Mouse (Mus musculus) gastrocnemius, postnatal 36 days (tissue): ENCODE data around the gene Chrna10. TPM values are rescaled to one million over a fixed set of nuclear protein-coding genes. Genes with fewer than 3 reads are reported as not detected.

Source experiments
- DNase-seq, 2 experiments: peaks; one replicate each; pipeline ENCODE4 v3.0.0; 2022
- intact Hi-C: fragments of 180-260 bp; cut with DNase I; formaldehyde crosslinking; loops from one replicate; pipeline ENCODE4 v1.15.1; 2025
- total RNA-seq, 2 experiments: library from RNA; stranded (reverse); gene quantifications; 2 replicates each; pipeline ENCODE4 v1.2.3; 2021

Chrna10 gene
- total RNA-seq, 2 experiments from 2014 or later = not detected

DNA sequence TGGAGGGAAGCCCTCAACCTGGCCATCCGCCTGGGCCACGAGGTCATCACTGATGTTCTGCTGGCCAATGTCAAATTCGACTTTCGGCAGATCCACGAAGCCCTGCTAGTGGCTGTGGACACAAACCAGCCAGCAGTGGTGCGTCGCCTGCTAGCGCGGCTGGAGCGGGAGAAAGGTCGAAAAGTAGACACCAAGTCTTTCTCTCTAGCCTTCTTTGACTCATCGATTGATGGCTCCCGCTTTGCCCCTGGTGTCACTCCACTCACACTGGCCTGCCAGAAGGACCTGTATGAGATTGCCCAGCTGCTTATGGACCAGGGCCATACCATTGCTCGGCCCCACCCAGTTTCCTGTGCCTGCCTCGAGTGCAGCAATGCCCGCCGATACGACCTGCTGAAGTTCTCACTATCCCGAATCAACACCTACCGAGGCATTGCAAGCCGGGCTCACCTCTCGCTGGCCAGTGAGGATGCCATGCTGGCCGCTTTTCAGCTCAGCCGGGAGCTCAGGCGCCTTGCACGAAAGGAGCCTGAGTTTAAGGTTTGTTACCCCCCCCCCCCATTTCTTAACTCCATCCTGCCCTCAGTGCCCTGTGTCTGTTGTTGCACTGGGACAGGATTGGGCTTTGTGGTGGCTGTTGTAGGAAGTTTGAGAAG is 32.5 kb downstream of the Chrna10 start:
- intact Hi-C loops = no loop called here
- DNase-seq = no peak

DNA sequence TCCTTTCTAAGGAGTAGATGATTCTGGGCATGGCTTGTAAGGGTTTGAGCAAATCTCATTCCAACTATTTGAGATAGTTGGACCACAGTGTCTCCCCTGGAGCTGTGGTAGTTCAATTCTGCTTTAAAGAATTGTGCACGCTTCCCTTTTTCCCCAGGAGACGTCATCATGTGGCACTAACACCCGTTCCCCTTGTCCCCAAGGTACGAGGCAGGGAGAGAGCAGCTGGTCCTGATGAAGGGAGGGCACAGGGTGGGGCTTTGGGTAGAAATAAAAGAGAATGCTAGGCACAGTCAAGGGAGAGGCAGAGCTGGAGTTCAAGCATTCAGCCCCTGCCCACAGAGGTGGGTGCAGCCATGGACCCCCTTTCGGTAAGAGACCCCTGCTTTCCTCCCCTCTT is 33.8 kb downstream of the Chrna10 start, which contains the start of gene Trpc2:
Trpc2 (plus strand) TSS at position 301 of the 400 bp plus-strand sequence.
- intact Hi-C loops = no loop called here

DNA sequence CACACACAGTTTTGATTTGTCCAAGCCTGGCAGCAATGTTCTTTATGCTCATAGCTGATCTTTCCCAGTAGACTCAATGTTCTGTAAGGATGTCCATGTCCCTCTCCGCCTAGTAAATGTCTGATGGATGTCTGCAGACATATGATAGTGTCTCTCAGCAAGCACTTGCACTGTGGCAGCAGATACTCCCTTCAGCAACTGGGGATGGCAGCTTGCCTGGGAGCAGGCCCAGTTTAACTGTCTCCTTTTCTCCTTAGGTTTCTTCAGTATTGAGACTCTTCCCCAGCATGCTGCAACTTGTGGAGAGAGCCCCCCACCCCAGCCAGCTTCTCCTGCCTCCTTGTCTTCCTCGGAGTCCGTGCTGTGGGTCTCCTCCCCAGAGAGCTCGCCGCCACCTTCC is 34.8 kb downstream of the Chrna10 start:
- no peak for DNase-seq
- intact Hi-C loops = no loop called here

More for the DNA sequence above, 33.8 kb downstream of the Chrna10 start, which contains the start of gene Trpc2:
- no peak for DNase-seq

DNA sequence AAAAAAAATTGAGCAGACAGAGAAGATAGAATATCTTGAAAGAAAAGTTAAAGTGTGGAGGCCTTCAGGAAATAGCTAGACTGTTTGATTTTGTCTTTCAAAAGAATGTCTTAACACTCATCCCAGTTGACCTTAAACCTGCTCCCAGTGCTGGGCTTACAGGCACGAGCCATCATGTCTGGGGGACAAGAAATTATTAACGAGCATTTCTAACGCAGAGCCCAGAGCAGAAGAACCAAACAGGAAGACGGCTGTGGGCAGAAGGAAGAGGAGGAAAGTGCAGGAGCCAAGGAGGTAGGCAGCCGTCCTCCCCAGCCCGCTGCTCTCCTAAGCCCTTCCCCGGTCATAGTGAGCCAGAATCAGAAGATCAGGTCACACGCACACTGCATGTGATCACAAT is 36.3 kb downstream of the Chrna10 start:
- intact Hi-C loops = no loop called here
- no peak for DNase-seq

DNA sequence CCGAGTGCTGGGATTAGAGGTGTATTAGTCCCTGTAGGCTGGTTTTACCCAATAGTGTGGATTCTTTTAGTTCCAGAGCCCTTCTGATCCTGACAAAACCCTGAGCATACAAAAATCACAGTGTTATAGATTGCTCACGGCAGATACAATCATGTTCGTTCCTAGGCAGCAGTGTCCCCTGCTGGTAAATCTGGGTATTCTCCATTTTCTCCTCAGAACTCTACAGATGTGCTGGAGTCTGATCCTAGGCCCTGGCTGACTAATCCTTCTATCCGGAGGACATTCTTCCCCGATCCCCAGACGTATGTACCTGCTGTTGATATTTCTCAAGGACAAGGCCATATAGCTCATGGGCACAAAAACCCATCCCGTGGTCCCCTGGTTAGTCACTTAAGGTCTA is 38.1 kb downstream of the Chrna10 start:
- intact Hi-C loops = loop anchor here (5.0 kb wide), 2 partner anchors 76 to 161 kb away; no protein-coding TSS in a partner anchor
- DNase-seq = no peak

DNA sequence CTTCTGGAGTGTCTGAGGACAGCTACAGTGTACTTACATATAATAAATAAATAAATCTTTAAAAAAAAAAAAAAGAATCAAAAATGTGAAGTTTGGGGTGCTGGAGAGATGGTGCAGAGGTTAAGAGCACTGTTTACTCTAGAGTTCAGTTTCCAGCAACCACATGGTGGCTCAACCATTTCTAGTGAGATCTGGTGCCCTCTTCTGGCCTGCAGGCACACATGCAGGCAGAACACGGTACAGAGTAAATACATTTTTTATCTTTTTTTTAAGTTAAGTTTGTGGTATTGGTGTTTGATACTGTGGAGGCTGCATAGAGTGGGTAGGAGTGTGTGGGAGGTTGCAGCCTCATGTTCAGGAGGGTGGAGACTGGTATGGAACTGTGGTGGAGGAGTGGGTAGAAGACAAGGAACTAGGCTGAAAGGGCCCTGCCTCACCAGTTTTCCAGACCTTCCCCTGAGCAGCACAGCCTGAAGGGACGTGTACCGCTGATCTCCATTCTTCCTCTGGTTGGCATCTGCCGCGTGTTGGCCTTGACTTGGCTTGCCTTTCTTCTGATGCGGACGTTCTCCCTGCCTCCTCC is 39.8 kb downstream of the Chrna10 start:
- DNase-seq = no peak
- intact Hi-C loops = loop anchor here (5.0 kb wide), 2 partner anchors 75 to 160 kb away; no protein-coding TSS in a partner anchor

DNA sequence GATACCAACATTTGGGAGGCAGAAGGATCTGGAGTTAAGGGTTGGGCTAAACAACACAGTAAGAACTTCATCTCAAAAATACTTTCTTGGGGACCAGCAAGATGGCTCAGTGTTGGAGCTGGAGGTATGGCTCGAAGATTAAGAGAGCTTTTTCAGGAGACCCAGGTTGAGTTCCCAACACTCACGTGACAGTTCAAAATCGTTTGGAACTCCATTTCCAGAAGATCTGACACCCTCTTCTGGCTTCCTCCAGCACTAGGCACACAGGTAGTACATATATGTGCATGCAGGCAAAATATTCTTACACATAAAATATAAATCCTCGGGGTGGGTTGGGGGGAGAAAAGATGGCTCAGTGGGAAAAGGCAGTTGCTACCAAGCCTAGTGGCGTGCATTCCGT is 50.3 kb downstream of the Chrna10 start:
- intact Hi-C loops = no loop called here
- DNase-seq = no peak

DNA sequence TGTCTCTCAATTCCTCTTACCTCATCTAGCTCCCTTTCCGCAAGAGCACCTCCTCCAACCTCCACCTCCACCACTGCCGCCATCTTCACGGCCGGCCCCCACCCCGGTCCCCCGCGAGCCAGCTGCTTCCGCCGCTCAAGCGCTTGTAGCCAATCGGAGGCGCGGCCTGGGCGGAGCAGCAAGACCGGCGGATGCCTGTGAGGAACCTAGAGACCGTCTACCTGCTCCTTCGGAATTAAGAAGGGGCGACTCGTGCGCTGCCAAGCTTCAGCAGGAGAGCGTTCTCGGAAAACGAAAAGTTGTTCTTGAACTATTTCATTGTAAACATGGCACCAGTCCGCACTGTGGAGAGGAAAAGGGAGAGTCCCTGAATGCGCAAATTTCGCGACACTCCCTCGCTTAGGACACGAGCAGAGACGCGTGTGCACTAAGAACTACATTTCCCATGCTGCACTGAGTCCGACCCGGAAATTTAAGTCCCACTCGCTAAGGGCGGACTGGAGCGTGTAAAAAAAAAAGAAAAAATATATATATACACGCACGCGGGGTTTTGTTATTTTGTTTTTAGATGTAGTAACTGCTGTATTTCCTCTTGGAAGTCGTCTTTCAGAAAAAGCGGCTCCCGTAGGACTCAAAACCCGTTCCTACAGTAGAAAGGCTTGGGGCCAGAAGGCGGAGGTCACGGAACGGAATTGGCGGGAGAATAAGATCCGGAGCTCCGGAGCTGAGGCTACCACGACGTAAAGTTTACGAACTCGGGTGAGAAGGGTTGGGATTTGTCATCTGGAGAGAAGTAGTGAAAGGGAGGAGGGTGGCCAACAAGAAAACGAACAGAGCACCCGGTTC is 51.4 kb downstream of the Chrna10 start, which contains the start of the genes Rnf121, Xndc1 and Xntrpc:
Rnf121 (minus strand) TSS at position 424 of the 846 bp plus-strand sequence.
Xndc1 (plus strand) TSS at position 466 of the 846 bp plus-strand sequence.
Xntrpc (plus strand) TSS at position 668 of the 846 bp plus-strand sequence.
- intact Hi-C loops = no loop called here

DNA sequence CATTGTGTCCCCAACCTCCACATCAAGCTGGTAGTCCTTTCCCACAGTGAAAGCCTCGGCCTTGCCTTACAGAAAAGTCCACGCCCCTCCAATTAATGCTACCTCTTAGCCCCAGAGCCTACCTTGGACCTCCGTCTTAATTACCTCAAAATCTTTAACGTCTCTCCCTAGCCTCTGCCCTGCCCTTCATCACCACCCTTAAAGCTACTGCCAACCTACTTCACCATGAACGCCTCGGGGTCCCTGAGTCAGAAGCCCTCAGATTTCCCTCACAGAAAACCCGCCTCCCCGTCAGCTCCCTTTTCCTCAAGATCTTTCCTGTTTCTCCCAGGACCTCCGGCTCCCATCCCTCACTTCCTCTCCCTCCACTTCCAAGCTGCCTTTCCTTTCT is 52.0 kb downstream of the Chrna10 start:
- intact Hi-C loops = no loop called here

More for the DNA sequence above, 51.4 kb downstream of the Chrna10 start, which contains the start of the genes Rnf121, Xndc1 and Xntrpc:
- peak; percentile 91 for DNase-seq

DNA sequence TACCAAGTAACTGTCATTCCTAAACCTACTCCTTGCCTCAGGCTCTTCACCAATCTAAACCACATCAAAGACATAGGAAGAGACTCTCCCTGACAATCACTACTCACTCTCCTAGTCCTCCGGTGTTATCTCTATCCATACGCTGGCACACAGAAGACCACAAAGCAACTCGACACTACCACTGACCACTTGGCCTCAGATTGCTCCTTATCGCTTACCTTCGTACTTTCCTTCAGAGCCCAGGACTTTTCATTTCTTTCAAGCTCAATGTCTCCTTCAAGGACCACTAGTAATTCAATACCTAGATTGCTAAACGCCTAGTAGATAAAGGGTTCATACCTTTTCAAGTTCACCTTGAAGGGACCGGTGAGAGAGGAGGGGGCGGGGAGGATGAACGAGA is 52.7 kb downstream of the Chrna10 start:
- intact Hi-C loops = no loop called here
- DNase-seq = no peak

More for the DNA sequence above, 52.0 kb downstream of the Chrna10 start:
- DNase-seq = no peak

DNA sequence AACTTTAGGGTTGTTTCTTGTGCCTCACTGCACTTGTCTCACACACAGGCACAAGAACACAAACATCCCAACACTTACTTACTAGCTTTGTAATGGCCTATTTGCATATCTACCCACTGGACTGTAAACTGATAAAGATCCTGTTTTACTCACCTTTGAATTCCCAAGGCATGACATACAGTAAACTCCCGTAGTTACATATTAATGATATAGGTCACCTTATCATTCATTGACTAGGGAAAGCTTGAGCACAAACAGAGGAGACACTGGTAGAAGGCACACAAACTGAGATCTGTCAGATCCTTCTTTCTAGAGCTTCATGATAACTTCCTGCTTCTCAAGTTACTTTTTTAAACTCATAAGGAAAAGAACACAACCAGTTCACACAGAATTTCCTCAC is 54.4 kb downstream of the Chrna10 start:
- no peak for DNase-seq
- intact Hi-C loops = no loop called here

DNA sequence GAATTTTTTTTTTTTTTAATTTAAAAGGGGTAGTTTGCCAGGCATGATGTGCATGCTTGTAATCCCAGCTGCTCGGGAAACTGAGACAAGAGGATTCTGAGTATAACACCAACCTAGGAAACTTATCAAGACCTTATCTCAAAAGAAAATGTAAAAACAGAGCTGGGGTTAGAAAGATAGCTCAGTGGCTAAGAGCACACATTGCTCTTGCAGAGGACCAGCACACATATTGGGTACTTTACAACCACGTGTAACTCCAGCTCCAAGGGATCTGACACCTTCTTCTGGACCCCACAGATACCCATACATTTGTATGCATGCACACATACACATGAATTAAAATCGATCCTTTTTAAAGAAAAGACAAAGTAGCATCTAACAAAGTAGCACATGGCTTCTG is 55.3 kb downstream of the Chrna10 start:
- intact Hi-C loops = no loop called here
- no peak for DNase-seq

Other genes starting within 250 kb of the Chrna10 start
- gene Folr1, start 246.0 kb downstream of the Chrna10 start, total RNA-seq = 1 to 10 TPM in 1 of 2 experiments, under 1 TPM in 1; 0.91 to 1.2 TPM
- gene Lamtor1, start 210.9 kb downstream of the Chrna10 start, total RNA-seq = 10 to 100 TPM; 93.2 to 99.8 TPM
- gene Tomt, start 210.5 kb downstream of the Chrna10 start, total RNA-seq = not detected
- gene Lrrc51, start 182.9 kb downstream of the Chrna10 start, total RNA-seq = 1 to 10 TPM; 2.9 to 3.2 TPM
- 10 to 100 TPM; 43.4 to 48.3 TPM for gene Numa1, start 182.7 kb downstream of the Chrna10 start, total RNA-seq
- gene Il18bp, start 98.1 kb downstream of the Chrna10 start, total RNA-seq = 1 to 10 TPM; 1.3 to 2.4 TPM
- 10 to 100 TPM; 22.0 to 22.5 TPM for gene Rnf121, start 51.4 kb downstream of the Chrna10 start, total RNA-seq
- 1 to 10 TPM; 3.2 to 4.5 TPM for gene Xndc1, start 51.3 kb downstream of the Chrna10 start, total RNA-seq
- gene Xntrpc, start 51.1 kb downstream of the Chrna10 start, total RNA-seq = under 1 TPM; 0.54 to 0.66 TPM
- under 1 TPM; 0.42 to 0.54 TPM for gene Trpc2, start 33.7 kb downstream of the Chrna10 start, total RNA-seq
- gene Art1, start 15.1 kb downstream of the Chrna10 start, total RNA-seq = 100 to 1,000 TPM; 439 to 486 TPM
- 10 to 100 TPM; 12.9 to 16.4 TPM for gene Art5, start 7.3 kb downstream of the Chrna10 start, total RNA-seq
- gene Nup98, start 93.3 kb upstream of the Chrna10 start, total RNA-seq = 10 to 100 TPM; 20.8 to 22.6 TPM
- gene Pgap2, start 93.4 kb upstream of the Chrna10 start, total RNA-seq = 10 to 100 TPM; 23.3 to 25.4 TPM
- 10 to 100 TPM; 15.6 to 15.7 TPM for gene Rhog, start 139.2 kb upstream of the Chrna10 start, total RNA-seq
- gene Stim1, start 151.0 kb upstream of the Chrna10 start, total RNA-seq = 100 to 1,000 TPM; 155 to 167 TPM